Mouse (Mus musculus) forebrain, embryonic 11.5 days (tissue): ENCODE data around the gene Pkp3. TPM values are rescaled to one million over a fixed set of nuclear protein-coding genes. Genes with fewer than 3 reads are reported as not detected.

Source experiments
- ATAC-seq: fragments of 200-750 bp; cut with Nextera tagmentation; replicated peaks from 2 replicates; pipeline ENCODE4 v1.8.0; 2017; ENCODE audit warnings: moderate TSS enrichment; ENCODE audit not compliant: low FRiP score
- DNase-seq: peaks from one replicate; pipeline ENCODE4 v3.0.0-alpha.2; 2017; ENCODE audit warnings: low spot score
- H3K27ac ChIP-seq: fragments of 300-500 bp; sonication (generic); 2 replicates; pipeline ENCODE4 v1.5.1; 2014; ENCODE audit warnings: low read depth, low read length
- H3K27me3 ChIP-seq: fragments of 300-500 bp; sonication (generic); 2 replicates; pipeline ENCODE4 v1.6.1; 2014; ENCODE audit warnings: mild to moderate bottlenecking, low read length, mixed read lengths; ENCODE audit not compliant: control insufficient read depth, insufficient read depth
- H3K36me3 ChIP-seq: fragments of 300-500 bp; sonication (generic); 2 replicates; pipeline ENCODE4 v1.6.1; 2014; ENCODE audit warnings: mild to moderate bottlenecking, low read length, moderate library complexity, mixed read lengths; ENCODE audit not compliant: control insufficient read depth, insufficient read depth
- H3K4me1 ChIP-seq: fragments of 300-500 bp; sonication (generic); replicated peaks from 2 replicates; pipeline ENCODE4 v1.6.1; 2014; ENCODE audit warnings: low read length, mixed read lengths; ENCODE audit not compliant: control insufficient read depth, insufficient read depth
- H3K4me2 ChIP-seq: fragments of 300-500 bp; sonication (generic); 2 replicates; pipeline ENCODE4 v1.6.1; 2014; ENCODE audit warnings: low read depth, mild to moderate bottlenecking, low read length, moderate library complexity, mixed read lengths; ENCODE audit not compliant: severe bottlenecking
- H3K4me3 ChIP-seq: fragments of 300-500 bp; sonication (generic); 2 replicates; pipeline ENCODE4 v1.5.1; 2014; ENCODE audit warnings: low read depth, low read length
- H3K9ac ChIP-seq: fragments of 300-500 bp; sonication (generic); 2 replicates; pipeline ENCODE4 v1.6.1; 2014; ENCODE audit warnings: low read length
- H3K9me3 ChIP-seq: fragments of 300-500 bp; sonication (generic); 2 replicates; pipeline ENCODE4 v1.6.1; 2016; ENCODE audit warnings: low read length, mixed read lengths; ENCODE audit not compliant: control insufficient read depth
- whole genome bisulfite sequencing: fragments of 180-500 bp; shearing (Covaris S2); extraction: QIAGEN DNeasy Blood & Tissue Kit; methylation state at CpG from one replicate; pipeline ENCODE4 v1.1.7; 2014; 5-methylcytosine and 5-hydroxymethylcytosine counted together
- polyA plus RNA-seq: library from polyadenylated mRNA; unstranded; fragments of >200 nt; fragmentation: Nextera tagmentation; extraction: Ambion mirVana; gene quantifications from 2 replicates; pipeline ENCODE4 v1.2.1, GENCODE M21; 2014

Gene Pkp3
- polyA plus RNA-seq, 1 experiment from 2014 or later = 1.1 TPM

GRCm38 (mm10) chr7:141041661-141042060, 36.4 kb upstream of the Pkp3 start:
- no peaks in the 10 kb centered on the region for H3K9me3 ChIP-seq
- H3K4me2 ChIP-seq = no peak overlapping the region
- DNase-seq (no peak), ATAC-seq (no peak)
- no peaks in the 10 kb centered on the region for H3K36me3 ChIP-seq
- H3K27ac ChIP-seq = no peak overlapping the region
- H3K4me3 ChIP-seq = no peak overlapping the region
- H3K9ac ChIP-seq = no peak overlapping the region
- WGBS = 45% methylated on average over 5 of the region's 5 CpGs
- no peaks in the 10 kb centered on the region for H3K27me3 ChIP-seq
- no peaks in the 10 kb centered on the region for H3K4me1 ChIP-seq

DNA sequence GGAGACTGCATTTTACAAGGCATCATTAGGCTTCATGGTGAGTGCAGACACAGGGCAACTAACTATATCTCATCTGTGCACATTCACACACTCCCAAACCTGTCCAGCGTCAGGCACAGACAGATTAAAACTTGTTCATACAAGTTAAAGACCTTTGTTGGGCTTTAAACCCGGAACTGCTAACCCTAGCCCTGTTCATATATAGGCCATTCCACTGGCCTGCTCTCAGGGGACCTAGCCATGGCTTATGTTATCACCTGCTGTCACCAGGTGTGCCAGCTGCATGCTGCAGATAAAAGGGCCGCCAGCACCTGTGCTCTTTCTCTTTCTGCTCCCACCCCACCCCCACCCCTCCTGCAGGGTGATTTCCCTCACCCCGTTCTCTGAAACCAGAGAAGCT, 35.5 kb upstream of the Pkp3 start:
- WGBS = 46% methylated on average over 4 of the region's 4 CpGs
- H3K4me1 ChIP-seq = no peaks in the 10 kb centered on the region
- no peak overlapping the region for H3K9ac ChIP-seq
- DNase-seq (no peak), ATAC-seq (no peak)
- no peak overlapping the region for H3K4me2 ChIP-seq
- H3K9me3 ChIP-seq = no peaks in the 10 kb centered on the region
- no peak overlapping the region for H3K27ac ChIP-seq
- H3K27me3 ChIP-seq = no peaks in the 10 kb centered on the region
- no peak overlapping the region for H3K4me3 ChIP-seq
- no peaks in the 10 kb centered on the region for H3K36me3 ChIP-seq

GRCm38 (mm10) chr7:141046931-141047580, 31.0 kb upstream of the Pkp3 start:
- Histone ChIP-seq H3K4me3 (no peak overlapping the region), H3K9ac (no peak overlapping the region), H3K4me1 (peaks cover 4% of the 10 kb centered on the region; the same call in 1 of the 2 replicates), H3K27me3 (no peaks in the 10 kb centered on the region), H3K9me3 (no peaks in the 10 kb centered on the region; the same call in 1 of the 2 replicates), H3K4me2 (no peak overlapping the region), H3K27ac (no peak overlapping the region), H3K36me3 (no peaks in the 10 kb centered on the region)
- DNase-seq = no peak
- ATAC-seq = no peak
- WGBS = 79% methylated on average over 6 of the region's 6 CpGs

GRCm38 (mm10) chr7:141047581-141048225, 30.3 kb upstream of the Pkp3 start:
- H3K36me3 ChIP-seq = no peaks in the 10 kb centered on the region
- H3K27ac ChIP-seq = no peak overlapping the region
- 7% methylated on average over 15 of the region's 19 CpGs for WGBS
- H3K4me3 ChIP-seq = peak overlapping the region; percentile 23
- H3K4me2 ChIP-seq = peak overlapping the region; percentile 51
- ATAC-seq (peak; percentile 78), DNase-seq (peak; percentile 69)
- H3K9me3 ChIP-seq = no peaks in the 10 kb centered on the region; the same call in 1 of the 2 replicates
- peaks cover 4% of the 10 kb centered on the region; the same call in 1 of the 2 replicates for H3K4me1 ChIP-seq
- H3K9ac ChIP-seq = peak overlapping the region; percentile 9; the same call in 1 of the 2 replicates
- H3K27me3 ChIP-seq = no peaks in the 10 kb centered on the region

DNA sequence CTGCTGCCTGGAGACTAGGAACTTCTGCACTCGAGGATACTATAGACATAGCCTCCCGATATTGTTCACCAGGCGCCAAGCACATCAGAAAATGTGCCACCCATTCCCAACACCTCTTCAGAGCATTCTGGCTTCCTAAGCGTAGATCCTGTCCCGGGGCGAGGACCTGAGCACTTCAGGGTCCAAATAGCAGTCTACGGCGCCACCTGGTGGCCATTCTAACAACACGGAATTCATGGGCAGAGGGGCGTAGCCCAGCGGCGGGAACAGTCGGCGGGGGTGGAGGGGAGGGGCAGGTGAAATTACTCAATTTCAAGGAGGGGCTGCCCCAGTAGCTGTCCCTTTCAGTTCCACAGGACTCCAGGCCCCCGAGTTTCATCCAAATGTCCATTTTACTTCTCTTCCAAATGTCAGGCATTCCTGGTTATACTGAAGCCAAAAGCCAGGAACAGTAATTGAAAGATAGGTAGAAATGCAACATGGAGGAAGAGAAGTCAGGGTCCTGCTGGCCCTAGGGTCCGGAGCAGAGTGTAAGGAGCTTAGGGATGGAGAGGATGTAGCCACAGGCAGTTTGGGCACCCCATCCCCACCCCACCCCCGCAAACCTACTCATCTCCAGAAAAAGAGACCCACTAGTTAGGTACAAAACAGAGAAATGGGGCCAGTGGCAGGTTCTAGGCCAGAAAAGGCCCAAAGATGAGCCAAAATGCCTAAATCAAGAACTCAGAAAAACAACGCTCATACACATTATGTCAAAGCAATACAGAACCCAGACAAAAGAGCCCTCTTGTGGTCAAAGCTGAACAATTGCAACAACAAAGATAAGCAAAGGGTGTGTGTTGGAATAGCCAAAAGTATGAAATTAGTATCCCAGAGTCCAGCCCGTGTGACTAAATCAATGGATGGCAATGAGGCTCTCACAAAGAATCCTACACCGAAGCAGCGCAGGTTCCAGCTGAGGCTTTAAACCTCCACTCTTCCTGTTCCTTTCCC, 29.5 kb upstream of the Pkp3 start:
- ATAC-seq (peak; percentile 91), DNase-seq (peak; percentile 95)
- Histone ChIP-seq H3K36me3 (no peaks in the 10 kb centered on the region), H3K4me1 (peaks cover 4% of the 10 kb centered on the region; the same call in 1 of the 2 replicates), H3K9me3 (no peaks in the 10 kb centered on the region; the same call in 1 of the 2 replicates), H3K9ac (peak overlapping the region; percentile 9; the same call in 1 of the 2 replicates), H3K4me3 (peak overlapping the region; percentile 23), H3K27me3 (no peaks in the 10 kb centered on the region), H3K4me2 (peak overlapping the region; percentile 51), H3K27ac (no peak overlapping the region)
- WGBS = 11% methylated on average over 21 of the region's 21 CpGs

DNA sequence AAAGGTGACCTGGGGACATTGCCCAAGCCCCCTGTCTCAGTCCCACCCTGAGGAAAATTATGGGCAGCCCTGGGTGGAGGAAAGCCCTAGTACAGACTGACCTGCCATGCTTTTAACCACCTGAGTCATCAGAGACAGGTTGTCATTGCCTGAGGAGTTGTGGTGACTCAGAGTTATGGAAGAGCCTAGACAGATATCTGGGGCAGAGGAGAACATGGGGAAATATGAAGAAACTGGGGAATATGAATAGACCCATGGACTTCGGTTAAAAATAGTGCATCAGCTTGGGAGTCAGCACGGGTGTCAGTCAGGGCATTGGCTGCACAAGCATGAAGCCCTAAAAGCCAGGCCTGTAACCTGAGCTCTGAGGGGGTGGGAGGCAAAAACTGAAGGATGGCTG, 28.7 kb upstream of the Pkp3 start:
- ATAC-seq (no peak), DNase-seq (no peak)
- Histone ChIP-seq H3K27ac (no peak overlapping the region), H3K4me3 (no peak overlapping the region), H3K9me3 (no peaks in the 10 kb centered on the region; the same call in 1 of the 2 replicates), H3K4me2 (no peak overlapping the region), H3K27me3 (no peaks in the 10 kb centered on the region), H3K36me3 (no peaks in the 10 kb centered on the region), H3K9ac (no peak overlapping the region), H3K4me1 (peaks cover 4% of the 10 kb centered on the region; the same call in 1 of the 2 replicates)
- WGBS = 78% methylated on average over 2 of the region's 2 CpGs

- no peak for DNase-seq
- WGBS = 74% methylated on average over 17 of the region's 17 CpGs
- Histone ChIP-seq H3K4me1 (peaks cover 4% of the 10 kb centered on the region; the same call in 1 of the 2 replicates), H3K9me3 (no peaks in the 10 kb centered on the region; the same call in 1 of the 2 replicates), H3K27me3 (no peaks in the 10 kb centered on the region), H3K4me3 (no peak overlapping the region), H3K4me2 (no peak overlapping the region), H3K9ac (no peak overlapping the region), H3K36me3 (no peaks in the 10 kb centered on the region), H3K27ac (no peak overlapping the region)
- no peak for ATAC-seq
Observed at GRCm38 (mm10) chr7:141051060-141051685, 26.8 kb upstream of the Pkp3 start.

DNA sequence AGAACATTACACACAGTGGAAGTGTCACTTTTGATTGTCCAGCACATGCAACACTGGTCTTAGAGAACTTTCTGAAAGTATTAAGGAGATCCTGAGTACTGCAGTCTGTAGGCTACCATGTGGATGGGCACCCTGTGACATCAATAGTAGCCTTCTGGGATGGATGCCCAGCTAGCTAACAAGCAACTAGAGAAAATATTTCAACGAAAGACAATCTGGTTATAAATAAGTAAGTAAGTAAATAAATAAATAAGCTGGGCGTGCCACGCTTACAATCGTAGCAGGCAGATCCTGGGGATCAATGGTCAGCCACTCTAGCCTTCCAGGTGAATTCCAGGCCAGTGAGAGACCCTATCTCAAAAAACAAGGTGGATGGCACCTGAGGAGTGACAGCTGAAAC, 26.0 kb upstream of the Pkp3 start:
- Histone ChIP-seq H3K4me1 (peaks cover 4% of the 10 kb centered on the region; the same call in 1 of the 2 replicates), H3K27ac (no peak overlapping the region), H3K36me3 (no peaks in the 10 kb centered on the region), H3K4me3 (no peak overlapping the region), H3K9ac (no peak overlapping the region), H3K4me2 (no peak overlapping the region), H3K27me3 (no peaks in the 10 kb centered on the region), H3K9me3 (no peaks in the 10 kb centered on the region; the same call in 1 of the 2 replicates)
- ATAC-seq (no peak), DNase-seq (no peak)
- 94% methylated on average over 4 of the region's 4 CpGs for WGBS
